Mouse (Mus musculus) heart, postnatal 10 days (tissue): ENCODE measurements at regions not wholly inside any gene's neighbourhood (a gene's known extent, or its start where the extent isn't known, plus 50 kb on each side); places are given as distances from the start of the nearest gene placed in this dataset.
"Not testable (repeated sequence)": the region's sequence is repeated elsewhere in the genome, so short reads cannot be mapped to it uniquely, and the experiment has no call there.

ENCODE experiments used
- DNase-seq, 2 experiments: peaks; one replicate each; pipeline ENCODE4 v3.0.0; 2021
- intact Hi-C: fragments of 180-260 bp; cut with DNase I; formaldehyde crosslinking; loops from one replicate; pipeline ENCODE4 v1.15.1; 2025

GRCm38 (mm10) chr8:45163990-45164389 lies 95.1 kb downstream of the Mtnr1a start:
- DNase-seq, intact Hi-C loops: not testable (repeated sequence)

GRCm38 (mm10) chr8:45165104-45165626 lies 96.2 kb downstream of the Mtnr1a start:
- intact Hi-C loops: no loop called here
- peak; percentile 4 to 12 for DNase-seq
